Mouse (Mus musculus) megakaryocyte-erythroid progenitor cell, adult 5-6 weeks (primary cell): ENCODE data around the gene Ccdc33. TPM values are rescaled to one million over a fixed set of nuclear protein-coding genes. Genes with fewer than 3 reads are reported as not detected.

Source experiments
- ATAC-seq: replicated peaks from 2 replicates; pipeline ENCODE4 v1.8.0; 2016; ENCODE audit warnings: mild to moderate bottlenecking, inconsistent platforms; ENCODE audit not compliant: severe bottlenecking, poor library complexity, low FRiP score, low TSS enrichment
- total RNA-seq, 2 experiments: library from RNA; stranded (forward) in 1 of 2; stranded (reverse) in 1 of 2; fragments of 200-1000, 215-1000 nt in 1 of 2; fragments of >200 nt in 1 of 2; fragmentation: Nextera tagmentation in 1 of 2; gene quantifications; 2 replicates each; pipeline ENCODE4 v1.2.3; 2014 to 2017

Gene Ccdc33
- total RNA-seq, 2 experiments from 2014 or later, result not detected

DNA sequence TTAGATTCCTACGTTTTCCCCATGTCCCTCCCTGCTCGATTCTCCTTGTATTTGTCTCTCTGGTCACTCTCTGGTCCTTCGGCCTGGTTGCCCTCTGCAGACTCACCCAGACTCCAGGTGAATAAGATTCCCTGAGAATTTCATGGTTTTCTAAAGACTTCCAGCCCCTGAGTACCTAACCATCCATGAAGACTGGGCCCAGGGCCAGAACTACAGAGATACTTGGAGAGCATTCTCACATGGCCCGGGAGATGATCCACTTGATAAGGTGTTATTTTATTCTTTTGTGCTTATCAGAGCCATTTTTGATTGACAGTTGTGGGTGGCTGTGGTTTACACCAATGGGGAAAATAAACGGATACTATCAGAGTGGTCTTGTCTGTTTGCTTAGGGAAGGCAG, 86.7 kb downstream of the Ccdc33 start:
- no peak for ATAC-seq

GRCm38 (mm10) chr9:58029635-58030034, 89.0 kb downstream of the Ccdc33 start:
- ATAC-seq, result no peak

GRCm38 (mm10) chr9:58028841-58029240, 89.8 kb downstream of the Ccdc33 start:
- no peak for ATAC-seq

DNA sequence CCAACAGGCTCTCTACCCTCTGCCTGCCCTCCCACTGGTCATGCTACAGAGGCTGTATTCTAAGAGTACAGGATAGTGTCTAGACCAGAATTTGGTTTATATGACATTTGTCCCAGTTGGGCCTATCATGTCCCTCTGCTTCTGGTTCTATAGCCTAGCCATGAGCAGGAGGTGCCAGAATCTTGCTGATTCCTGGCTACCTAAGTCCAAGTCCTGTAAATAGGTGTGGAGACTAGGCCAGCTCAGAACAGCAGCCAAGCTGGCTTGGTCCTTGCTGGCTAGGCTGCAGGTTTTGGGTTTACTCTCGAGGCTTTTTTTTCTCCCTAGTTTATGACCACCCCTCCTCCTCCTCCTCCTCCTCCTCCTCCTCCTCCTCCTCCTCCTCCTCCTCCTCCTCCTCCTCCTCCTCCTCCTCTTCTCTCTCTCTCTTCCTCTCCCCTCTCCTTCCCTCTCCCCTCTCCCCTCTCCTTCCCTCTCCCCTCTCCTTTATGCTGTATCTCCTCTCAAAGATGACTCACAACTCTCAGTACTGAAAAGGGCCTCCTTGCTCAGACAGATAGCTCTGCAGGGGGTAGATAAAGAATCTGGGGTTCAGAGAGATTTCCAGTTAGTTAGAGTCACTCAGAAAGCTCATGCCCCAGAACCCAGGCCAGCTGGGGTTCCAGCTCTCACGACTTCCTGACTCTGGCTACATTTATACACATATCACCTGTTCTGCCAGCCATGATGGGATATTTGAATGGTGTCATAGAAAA, 91.0 kb downstream of the Ccdc33 start:
- no peak for ATAC-seq

- ATAC-seq, result no peak
Measured at GRCm38 (mm10) chr9:58025995-58026394, 92.6 kb downstream of the Ccdc33 start.

DNA sequence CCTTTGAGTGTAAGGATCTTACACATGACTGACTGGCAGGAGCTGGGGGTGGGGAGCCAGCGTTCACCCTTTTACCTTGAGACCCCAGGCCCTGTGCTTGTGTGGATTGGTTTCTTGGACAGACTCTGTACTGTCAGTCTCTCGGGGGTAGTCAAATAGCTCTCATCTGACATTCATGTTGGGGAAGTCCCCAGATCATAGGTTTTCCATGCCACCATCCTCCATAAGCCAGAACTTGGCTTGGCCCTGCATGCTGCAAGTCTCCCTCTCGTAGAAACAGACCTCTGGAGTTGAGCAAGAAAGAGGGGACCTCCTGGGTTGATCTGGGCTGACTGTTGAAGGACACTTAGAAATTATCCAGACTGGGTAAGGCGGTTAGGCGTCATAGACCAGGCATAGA, 100.2 kb downstream of the Ccdc33 start:
- no peak for ATAC-seq

DNA sequence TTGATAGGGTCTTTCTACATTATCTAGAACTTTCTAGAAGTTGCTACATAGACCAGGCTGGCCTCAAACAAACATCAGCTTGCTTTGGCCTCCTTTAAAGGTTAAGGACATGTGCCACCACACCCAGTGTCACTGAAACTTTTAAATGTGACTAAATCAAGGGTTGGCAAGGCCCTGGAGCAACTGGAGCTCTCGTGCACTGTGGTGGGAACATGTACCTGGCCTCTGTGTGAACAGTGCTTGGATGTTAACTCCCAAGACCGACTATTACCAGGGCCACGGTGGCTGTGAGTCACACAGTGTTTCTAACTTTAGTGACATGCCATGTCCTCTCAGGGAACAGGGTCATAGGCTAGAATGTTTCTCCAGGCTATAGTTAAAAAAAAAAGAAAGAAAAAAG, 101.7 kb downstream of the Ccdc33 start:
- ATAC-seq, result no peak

DNA sequence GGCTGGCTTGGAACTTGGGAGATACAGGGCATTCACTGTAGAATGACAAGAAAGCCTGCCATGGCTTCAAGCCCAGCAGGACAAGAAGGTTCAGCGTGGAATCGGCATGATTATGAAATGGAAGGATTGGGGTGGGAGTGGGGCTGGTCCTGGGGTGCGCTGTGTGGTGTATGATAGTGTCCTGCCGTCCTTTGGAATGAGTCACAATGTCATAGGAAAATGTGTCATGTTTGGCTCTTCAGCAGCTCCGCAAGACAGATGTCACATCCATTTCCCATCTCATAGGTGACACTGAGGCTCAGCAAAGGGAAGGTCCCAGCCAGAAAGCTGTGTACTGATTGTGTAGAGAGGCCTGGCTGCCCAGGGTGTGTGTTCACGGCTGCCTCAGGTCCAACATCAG, 102.8 kb downstream of the Ccdc33 start:
- no peak for ATAC-seq

DNA sequence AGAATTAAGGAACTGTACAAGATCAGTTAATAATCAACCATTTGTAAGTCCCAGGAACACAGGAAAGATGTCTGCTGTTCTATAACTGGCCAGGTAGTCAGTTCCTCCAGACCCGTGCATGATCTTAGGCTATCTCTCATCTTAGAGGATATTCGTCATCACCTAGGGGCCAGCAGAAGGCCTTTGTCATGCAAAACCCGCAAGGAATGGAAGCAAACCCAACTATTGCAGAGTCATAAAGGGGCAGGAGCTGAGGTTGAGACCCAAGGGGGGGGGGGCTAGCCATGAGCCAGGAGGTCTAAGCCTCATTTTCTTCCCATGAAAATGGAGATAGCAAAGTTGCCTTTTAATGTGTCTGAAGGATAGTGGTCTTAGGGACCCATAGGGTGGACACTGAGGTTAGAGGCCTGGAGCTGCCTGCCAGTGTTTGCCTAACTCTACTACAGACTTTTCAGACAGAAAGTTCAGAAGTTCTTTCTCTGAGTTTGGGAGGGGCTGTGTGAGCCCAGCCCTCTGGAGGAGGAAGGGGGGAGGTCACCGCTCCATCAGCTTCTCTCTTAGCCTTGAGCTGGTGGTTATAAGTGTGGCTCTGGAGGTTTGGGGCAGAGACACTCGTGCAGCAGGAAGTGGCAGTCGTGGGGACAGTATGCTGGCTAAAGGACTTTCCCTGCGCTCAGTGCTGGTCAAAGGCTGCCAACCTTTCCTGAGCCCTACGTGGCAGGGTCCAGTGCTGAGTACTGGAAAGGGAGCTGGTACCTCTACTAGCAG, 104.0 kb downstream of the Ccdc33 start:
- no peak for ATAC-seq

DNA sequence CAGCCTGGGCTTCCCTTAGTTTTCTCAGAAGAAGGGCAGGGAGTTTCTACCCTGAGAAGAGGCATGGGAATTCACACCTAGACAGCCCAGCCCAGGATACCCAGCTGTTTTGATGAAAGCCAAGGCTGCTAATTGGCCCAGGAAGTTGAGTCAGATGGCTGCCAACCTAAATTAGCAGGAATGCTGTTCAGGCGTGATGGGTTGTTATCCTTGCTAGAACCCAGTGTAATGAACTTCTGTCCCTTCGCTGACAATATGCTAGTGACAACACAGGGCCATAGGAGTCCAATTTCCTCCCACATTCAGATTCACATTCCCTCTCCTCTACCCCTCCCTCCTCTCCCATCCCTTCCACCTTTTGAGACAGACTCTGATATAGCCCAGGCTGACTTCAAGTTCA, 105.7 kb downstream of the Ccdc33 start:
- ATAC-seq, result no peak

- ATAC-seq, result no peak
Measured at GRCm38 (mm10) chr9:58012486-58012885, 106.1 kb downstream of the Ccdc33 start.

DNA sequence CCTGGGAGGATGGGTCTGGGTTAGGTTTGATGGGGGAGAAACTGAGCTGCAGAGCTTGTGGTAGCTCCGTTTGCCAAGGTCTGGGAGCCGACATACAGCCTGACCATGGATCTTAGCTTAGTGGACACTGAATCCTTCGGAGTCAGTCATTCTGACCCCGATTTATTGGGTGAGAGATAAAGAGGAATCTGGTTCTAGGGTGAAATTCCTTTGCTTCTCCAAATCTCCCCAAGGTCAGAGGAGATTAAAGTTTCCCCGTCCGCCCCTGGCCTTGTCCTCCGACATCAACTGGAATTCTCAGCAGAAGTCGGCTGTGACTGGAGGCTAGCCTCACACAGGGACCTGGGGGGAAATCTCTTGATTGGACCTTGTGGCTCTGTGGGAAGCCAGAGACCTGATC, 107.1 kb downstream of the Ccdc33 start:
- ATAC-seq, result no peak

DNA sequence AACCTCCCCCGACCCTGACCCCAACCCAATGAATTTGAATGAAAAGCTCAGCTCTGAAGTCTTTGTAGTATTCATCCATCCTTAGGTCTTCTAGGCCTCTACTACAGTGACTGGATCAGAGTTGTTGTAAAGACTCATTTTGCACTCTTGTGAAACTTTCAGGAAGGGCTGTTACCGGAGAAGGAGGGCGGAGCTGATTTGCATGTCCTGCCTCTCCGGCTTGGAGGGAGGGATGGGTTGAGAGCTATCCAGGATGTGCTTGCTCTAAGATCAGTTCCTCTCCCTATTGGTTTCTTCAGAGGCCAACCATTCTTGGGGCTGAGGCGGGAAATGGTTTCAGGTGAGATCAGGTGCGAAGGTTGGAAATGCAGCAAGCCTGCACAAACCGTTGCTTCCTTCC, 107.6 kb downstream of the Ccdc33 start:
- no peak for ATAC-seq

DNA sequence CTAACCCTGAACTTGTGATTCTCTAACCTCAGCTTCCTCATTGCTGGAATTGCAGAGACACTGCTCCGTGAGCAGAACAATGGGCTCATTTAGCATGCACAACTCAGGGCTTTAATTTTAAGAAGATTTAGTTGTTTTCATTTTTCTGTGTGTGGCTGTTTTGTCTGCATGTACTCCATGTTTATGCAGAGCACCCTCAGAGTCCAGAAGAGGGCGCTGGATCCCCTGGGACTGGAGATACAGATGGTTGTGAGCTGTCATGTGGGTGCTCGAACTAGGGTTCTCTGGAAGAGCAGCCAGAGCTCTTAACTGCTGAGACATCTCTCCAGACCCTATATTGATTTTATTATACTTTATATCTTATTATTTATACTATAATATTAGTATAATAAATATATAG, 109.0 kb downstream of the Ccdc33 start:
- ATAC-seq, result no peak

DNA sequence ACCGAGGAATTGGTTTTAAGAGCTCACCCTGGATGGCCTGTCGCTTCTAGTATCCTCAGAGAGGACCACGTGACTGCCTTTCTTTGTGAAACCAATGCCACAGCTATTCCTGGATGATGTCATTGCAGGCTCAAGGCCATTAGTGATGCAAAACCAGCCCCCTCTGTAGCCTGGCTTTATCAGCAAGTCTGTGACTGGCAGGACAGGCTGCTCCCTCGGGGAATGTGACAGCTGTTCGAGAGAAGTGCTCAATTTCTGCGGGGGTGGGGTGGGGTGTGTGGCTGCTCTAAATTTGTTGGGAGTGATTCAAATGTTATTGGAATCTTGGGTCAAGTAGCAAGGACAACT, 109.6 kb downstream of the Ccdc33 start:
- no peak for ATAC-seq

- ATAC-seq, result no peak
Measured at GRCm38 (mm10) chr9:58008336-58009014, 110.1 kb downstream of the Ccdc33 start.

DNA sequence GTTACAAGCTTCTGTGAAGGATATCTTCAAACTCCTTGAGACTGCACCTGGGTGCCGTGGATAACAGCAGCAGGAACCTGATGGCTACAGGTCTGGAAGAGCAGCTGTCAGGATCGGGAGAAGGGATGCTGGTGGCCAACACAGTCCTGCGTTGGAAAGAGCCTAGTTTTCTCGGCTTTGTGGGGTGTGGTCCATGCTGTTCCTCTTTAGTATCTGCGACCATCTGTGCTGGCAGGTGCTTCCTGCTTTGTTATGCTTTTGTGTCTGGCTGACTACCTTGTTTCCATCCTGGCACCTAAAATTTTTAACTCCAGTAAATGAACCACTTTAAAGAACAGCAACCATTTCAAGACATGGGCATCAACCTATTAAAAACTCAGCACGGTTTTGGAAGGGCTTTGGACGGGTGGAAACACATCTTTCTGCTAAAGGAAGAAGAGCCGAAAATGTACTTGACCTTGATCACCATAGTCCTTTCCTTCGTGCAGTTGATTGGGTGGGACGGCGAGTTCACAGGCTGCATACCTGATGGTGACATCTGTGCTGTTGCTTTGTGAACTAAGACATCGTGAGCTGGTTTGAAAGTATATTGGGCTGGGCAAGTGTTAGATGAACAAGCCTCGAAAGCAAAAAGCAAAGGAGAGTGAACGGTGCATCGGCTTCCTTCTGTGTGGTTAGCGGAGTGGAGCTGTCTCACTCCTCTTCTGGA, 112.7 kb downstream of the Ccdc33 start, which contains the start of gene Cyp11a1:
Cyp11a1 (plus strand) TSS at position 659 of the 709 bp plus-strand sequence.
- no peak for ATAC-seq

DNA sequence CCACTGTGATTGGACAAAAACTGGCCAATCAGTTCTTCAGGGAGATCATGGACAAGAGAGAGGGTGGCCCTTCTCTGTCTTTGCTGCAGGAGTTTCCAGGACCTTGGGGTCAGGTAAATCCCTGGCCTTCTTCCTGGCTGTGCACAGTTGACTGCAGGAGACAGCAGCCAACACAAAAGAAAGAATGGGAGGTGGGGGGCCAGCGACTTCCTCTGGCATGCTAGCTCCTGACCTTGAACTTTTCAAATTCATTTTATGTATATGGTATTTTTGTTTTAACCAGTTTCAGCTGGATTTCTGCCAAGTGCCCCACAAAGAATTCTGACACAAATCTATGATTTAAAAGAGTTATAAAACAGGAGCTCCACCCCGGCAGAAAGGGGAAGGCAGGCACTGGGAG, 115.4 kb downstream of the Ccdc33 start:
- ATAC-seq, result no peak

DNA sequence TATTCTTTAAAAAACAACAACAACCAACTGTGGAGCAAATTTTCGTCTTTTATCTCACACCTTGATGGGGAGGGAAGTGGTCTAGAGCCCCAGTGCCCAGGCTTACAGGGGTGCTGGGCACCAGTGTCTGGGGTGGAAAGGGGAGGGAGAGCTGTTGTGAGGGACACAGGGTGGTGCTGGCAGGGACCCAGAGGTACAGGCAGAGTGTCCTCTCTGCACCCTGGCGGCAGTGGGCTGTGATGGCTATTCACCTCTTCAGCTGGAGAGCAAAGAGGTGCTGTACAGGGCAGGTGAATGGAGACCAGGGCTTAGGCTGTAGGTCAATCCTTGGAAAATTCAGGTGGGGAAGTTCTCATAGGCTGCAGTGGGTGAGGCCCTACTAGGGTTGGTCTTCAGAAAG, 118.9 kb downstream of the Ccdc33 start:
- no peak for ATAC-seq

DNA sequence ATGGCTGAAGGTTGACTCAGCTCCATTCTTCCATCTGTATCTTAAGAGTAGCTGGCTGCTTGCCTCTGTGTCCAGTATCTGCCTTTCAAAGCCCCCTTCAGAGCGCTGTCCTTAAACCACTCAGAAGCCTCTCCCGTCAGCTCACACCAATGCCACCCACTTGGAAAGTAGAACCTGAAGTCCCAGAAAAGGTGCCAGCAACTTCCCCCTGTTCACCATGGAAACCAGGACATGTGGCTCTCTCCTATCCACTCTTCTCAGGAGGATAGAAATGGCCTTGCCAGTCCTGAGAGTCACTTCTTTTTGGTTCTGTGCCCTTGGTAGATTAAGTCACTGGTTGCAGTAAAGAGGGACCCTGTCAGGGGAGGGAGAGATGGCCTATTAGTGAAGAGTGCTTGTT, 119.9 kb downstream of the Ccdc33 start:
- ATAC-seq, result no peak
